Mouse (Mus musculus) liver, postnatal 0 days (tissue): Measurements from ENCODE around the gene Arrdc2. TPM values are rescaled to one million over a fixed set of nuclear protein-coding genes. Genes with fewer than 3 reads are reported as not detected.
A peak's percentile ranks its signal among the peaks of the same experiment; 100 is the strongest.

ENCODE experiments used
- ATAC-seq: fragments of 200-750 bp; cut with Nextera tagmentation; 2 replicates; pipeline ENCODE4 v1.8.0; 2017; ENCODE audit warnings: mild to moderate bottlenecking, moderate library complexity
- DNase-seq: peaks from one replicate; pipeline ENCODE4 v3.0.0-alpha.2; 2016
- H3K27ac ChIP-seq: fragments of 300-500 bp; sonication (generic); 2 replicates; pipeline ENCODE4 v1.5.1; 2014; ENCODE audit warnings: antibody characterized with exemption, moderate library complexity, mild to moderate bottlenecking, low read depth
- H3K27me3 ChIP-seq: fragments of 300-500 bp; sonication (generic); 2 replicates; pipeline ENCODE4 v1.6.1; 2014; ENCODE audit warnings: low read length, control low read depth, mixed read lengths; ENCODE audit not compliant: insufficient read depth
- H3K36me3 ChIP-seq: fragments of 300-500 bp; sonication (generic); replicated peaks from 2 replicates; pipeline ENCODE4 v1.6.1; 2014; ENCODE audit warnings: mild to moderate bottlenecking, control low read depth, low read length, moderate library complexity, mixed read lengths; ENCODE audit not compliant: insufficient read depth
- H3K4me1 ChIP-seq: fragments of 300-500 bp; sonication (generic); 2 replicates; pipeline ENCODE4 v1.6.1; 2014; ENCODE audit warnings: antibody characterized with exemption, mild to moderate bottlenecking, control low read depth; ENCODE audit not compliant: insufficient read depth
- H3K4me2 ChIP-seq: fragments of 300-500 bp; sonication (generic); 2 replicates; pipeline ENCODE4 v1.6.1; 2014; ENCODE audit warnings: low read depth, mild to moderate bottlenecking, low read length, moderate library complexity, mixed read lengths
- H3K4me3 ChIP-seq: fragments of 300-500 bp; sonication (generic); 2 replicates; pipeline ENCODE4 v1.5.1; 2014; ENCODE audit warnings: low read depth, low read length
- H3K9ac ChIP-seq: fragments of 300-500 bp; sonication (generic); replicated peaks from 2 replicates; pipeline ENCODE4 v1.6.1; 2014; ENCODE audit warnings: mild to moderate bottlenecking, moderate library complexity
- H3K9me3 ChIP-seq: fragments of 300-500 bp; sonication (generic); 2 replicates; pipeline ENCODE4 v1.6.1; 2016; ENCODE audit warnings: mild to moderate bottlenecking, control low read depth, low read length, mixed read lengths
- CTCF ChIP-seq: sonication (generic); IDR thresholded peaks from 2 replicates; pipeline ENCODE4 v1.5.1; 2016; ENCODE audit warnings: antibody characterized with exemption, low read depth
- EP300 ChIP-seq: IDR thresholded peaks from 2 replicates; pipeline ENCODE4 v1.6.1; 2016; ENCODE audit warnings: antibody characterized with exemption, low read depth, mild to moderate bottlenecking
- WGBS: fragments of 180-500 bp; shearing (Covaris S2); extraction: QIAGEN DNeasy Blood & Tissue Kit; methylation state at CpG from one replicate; pipeline ENCODE4 v1.1.7; 2014; ENCODE audit not compliant: insufficient replicate concordance; 5-methylcytosine and 5-hydroxymethylcytosine counted together
- polyA plus RNA-seq: library from polyadenylated mRNA; unstranded; fragments of >200 nt; fragmentation: Nextera tagmentation; extraction: Ambion mirVana; gene quantifications from 2 replicates; pipeline ENCODE4 v1.2.1, GENCODE M21; 2015

Arrdc2 gene
- polyA plus RNA-seq, 1 experiment from 2014 or later: 6.1 TPM

DNA sequence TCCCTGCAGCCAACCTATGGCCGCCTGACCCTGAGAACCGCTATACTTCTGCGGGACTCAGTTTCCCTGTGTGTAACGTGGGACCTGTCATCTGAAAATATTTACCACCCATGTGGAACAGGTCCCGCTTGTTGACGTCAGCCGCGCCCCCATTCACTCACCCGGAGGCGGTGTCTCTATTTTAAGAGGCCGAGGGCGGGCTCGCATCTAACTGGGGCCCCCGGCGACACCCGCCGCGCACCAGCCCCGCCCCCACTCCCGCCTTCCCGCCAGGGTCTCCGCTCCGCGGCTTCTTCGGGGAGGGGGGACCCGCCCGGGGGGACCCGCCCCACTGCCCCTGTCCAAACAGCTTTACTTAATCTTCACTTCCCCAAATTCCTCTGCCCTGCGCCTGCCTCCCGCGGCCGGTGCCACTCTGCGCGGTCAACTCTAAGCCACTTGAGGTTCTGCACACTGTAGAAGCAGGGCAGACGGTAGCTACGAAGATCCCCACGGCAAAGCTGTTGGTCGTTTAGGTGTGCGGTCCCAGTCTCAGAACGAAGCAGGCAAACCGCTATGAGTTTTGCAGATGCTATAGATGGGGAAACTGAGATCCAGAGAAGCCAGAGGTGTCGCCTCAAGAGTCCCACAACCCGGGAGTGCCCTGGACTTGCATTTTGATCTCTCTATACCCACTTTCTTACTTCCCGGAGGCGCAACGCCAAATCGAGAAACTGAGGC is 35.6 kb downstream of the Arrdc2 start:
- peaks cover 7% of the 10 kb centered on the region for H3K27me3 ChIP-seq
- H3K9me3 ChIP-seq: no peaks in the 10 kb centered on the region
- TF ChIP-seq CTCF: no peak
- TF ChIP-seq EP300: no peak
- H3K9ac ChIP-seq: peak overlapping the region; percentile 72
- peak; percentile 78 for DNase-seq
- H3K4me3 ChIP-seq: peak overlapping the region; percentile 73
- ATAC-seq: peak; percentile 22; the same call in 1 of the 2 replicates
- peaks cover 74% of the 10 kb centered on the region for H3K4me1 ChIP-seq
- H3K27ac ChIP-seq: peak overlapping the region; percentile 84
- 0 out of 2 replicates have a peak, but pooled peaks cover 4% of the 10 kb centered on the region for H3K36me3 ChIP-seq
- under 1% methylated on average over 41 of the region's 47 CpGs for WGBS
- peak overlapping the region; percentile 97 for H3K4me2 ChIP-seq

- Histone ChIP-seq H3K4me2 (peak overlapping the region; percentile 97), H3K4me1 (peaks cover 69% of the 10 kb centered on the region), H3K9ac (no peak overlapping the region; the same call in 1 of the 2 replicates), H3K36me3 (0 out of 2 replicates have a peak, but pooled peaks cover 4% of the 10 kb centered on the region), H3K27ac (peak overlapping the region; percentile 84; the same call in 1 of the 2 replicates), H3K27me3 (peaks cover 12% of the 10 kb centered on the region), H3K4me3 (0 out of 2 replicates have a peak overlapping the region, but pooled peaks have one; percentile 73), H3K9me3 (no peaks in the 10 kb centered on the region)
- DNase-seq (no peak), ATAC-seq (no peak)
- TF ChIP-seq CTCF: no peak
- TF ChIP-seq EP300: no peak
- whole genome bisulfite sequencing: 69% methylated on average over 11 of the region's 11 CpGs
Measured at GRCm38 (mm10) chr8:70802786-70803510, 36.6 kb downstream of the Arrdc2 start.

DNA sequence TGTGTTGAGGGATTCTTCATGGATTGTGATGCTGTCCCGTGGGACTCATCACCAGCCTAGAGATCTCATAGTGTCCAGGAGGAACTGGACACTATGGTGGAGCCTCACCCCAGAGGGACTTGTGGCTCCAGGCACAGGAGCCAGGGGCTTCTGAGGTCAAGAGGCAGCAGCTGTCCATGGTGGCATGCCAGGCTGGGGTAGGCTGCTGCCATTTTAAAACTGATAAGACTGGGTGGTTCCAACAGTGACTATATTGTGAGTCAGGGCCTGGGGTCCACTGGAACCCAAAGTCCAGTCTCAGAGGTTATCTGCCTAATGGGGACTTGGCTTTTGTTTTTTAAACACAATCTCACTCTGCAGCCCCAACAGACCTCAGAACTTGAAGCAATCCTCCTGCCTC is 37.7 kb downstream of the Arrdc2 start:
- WGBS: 55% methylated on average over 1 of the region's 1 CpGs

DNA sequence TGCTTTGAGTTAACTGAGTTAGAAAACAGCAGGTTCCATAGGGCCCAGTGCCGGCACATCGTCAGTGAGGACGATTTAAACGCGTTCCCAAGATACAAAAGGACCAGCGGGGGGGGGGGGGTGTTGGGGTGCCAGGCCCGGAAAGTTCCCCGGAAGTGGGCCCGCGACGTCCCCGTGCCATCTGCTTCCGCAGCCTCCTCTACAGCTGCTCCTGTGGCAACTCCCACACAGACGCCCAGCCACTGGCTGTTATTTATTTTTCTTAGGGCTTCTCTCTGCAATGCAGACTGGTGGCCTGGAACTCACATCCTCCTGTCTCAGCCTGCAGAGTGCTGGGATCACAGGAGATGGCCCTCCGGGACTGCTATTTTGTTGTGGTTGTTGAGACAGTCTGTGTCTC is 38.4 kb downstream of the Arrdc2 start:
- H3K9ac ChIP-seq: no peak overlapping the region
- ATAC-seq: no peak
- WGBS: 25% methylated on average over 15 of the region's 15 CpGs
- 0 out of 2 replicates have a peak overlapping the region, but pooled peaks have one; percentile 41 for H3K27ac ChIP-seq
- H3K4me1 ChIP-seq: peaks cover 70% of the 10 kb centered on the region
- no peak for TF ChIP-seq CTCF
- no peak for TF ChIP-seq EP300
- H3K36me3 ChIP-seq: 0 out of 2 replicates have a peak, but pooled peaks cover 4% of the 10 kb centered on the region
- no peak for DNase-seq
- peaks cover 12% of the 10 kb centered on the region for H3K27me3 ChIP-seq
- H3K4me3 ChIP-seq: no peak overlapping the region
- H3K9me3 ChIP-seq: no peaks in the 10 kb centered on the region
- peak overlapping the region; percentile 33 for H3K4me2 ChIP-seq

More for the DNA sequence above, 37.7 kb downstream of the Arrdc2 start:
- Histone ChIP-seq H3K4me2 (no peak overlapping the region), H3K36me3 (0 out of 2 replicates have a peak, but pooled peaks cover 4% of the 10 kb centered on the region), H3K4me3 (no peak overlapping the region), H3K9me3 (no peaks in the 10 kb centered on the region), H3K27ac (no peak overlapping the region), H3K27me3 (peaks cover 12% of the 10 kb centered on the region), H3K4me1 (peaks cover 69% of the 10 kb centered on the region), H3K9ac (no peak overlapping the region)
- no peak for TF ChIP-seq EP300
- no peak for TF ChIP-seq CTCF
- DNase-seq (no peak), ATAC-seq (no peak)

GRCm38 (mm10) chr8:70800648-70801047 is 38.9 kb downstream of the Arrdc2 start:
- Histone ChIP-seq H3K9ac (no peak overlapping the region), H3K27ac (0 out of 2 replicates have a peak overlapping the region, but pooled peaks have one; percentile 41), H3K4me3 (no peak overlapping the region), H3K4me2 (peak overlapping the region; percentile 33; the same call in 1 of the 2 replicates), H3K9me3 (no peaks in the 10 kb centered on the region), H3K4me1 (peaks cover 71% of the 10 kb centered on the region), H3K36me3 (0 out of 2 replicates have a peak, but pooled peaks cover 4% of the 10 kb centered on the region), H3K27me3 (peaks cover 12% of the 10 kb centered on the region)
- DNase-seq (no peak), ATAC-seq (no peak)
- 62% methylated on average over 9 of the region's 10 CpGs for WGBS
- TF ChIP-seq CTCF: no peak
- TF ChIP-seq EP300: no peak

- Histone ChIP-seq H3K4me1 (peaks cover 56% of the 10 kb centered on the region), H3K4me2 (peak overlapping the region; percentile 93), H3K27me3 (peaks cover 12% of the 10 kb centered on the region), H3K9me3 (no peaks in the 10 kb centered on the region), H3K36me3 (0 out of 2 replicates have a peak, but pooled peaks cover 4% of the 10 kb centered on the region), H3K27ac (peak overlapping the region; percentile 92), H3K9ac (peak overlapping the region; percentile 56), H3K4me3 (peak overlapping the region; percentile 62)
- DNase-seq (peak; percentile 61), ATAC-seq (peak; percentile 20)
- WGBS: 15% methylated on average over 15 of the region's 15 CpGs
- TF ChIP-seq EP300 (peak; percentile 70), CTCF (no peak)
Measured at GRCm38 (mm10) chr8:70798281-70798680, 41.2 kb downstream of the Arrdc2 start.
